Mouse (Mus musculus) megakaryocyte, adult 5-6 weeks (primary cell): ENCODE measurements around the gene Zhx3. TPM values are rescaled to one million over a fixed set of nuclear protein-coding genes. Genes with fewer than 3 reads are reported as not detected.

ENCODE experiments used
- ATAC-seq: 2 replicates; pipeline ENCODE4 v1.8.0; 2016; ENCODE audit warnings: mild to moderate bottlenecking, inconsistent platforms; ENCODE audit not compliant: poor library complexity, severe bottlenecking
- total RNA-seq, 2 experiments: library from RNA; stranded (forward) in 1 of 2; stranded (reverse) in 1 of 2; fragments of 153-499, 151-499 nt in 1 of 2; fragments of 221-1000, 200-1000 nt in 1 of 2; gene quantifications; 2 replicates each; pipeline versions ENCODE4 v1.2.3 to v1.2.4; 2015 to 2017

Gene Zhx3
- total RNA-seq (2015) (2.9 and 6.2 TPM in 2 replicates), total RNA-seq (2017) (2.8 and 3.9 TPM in 2 replicates)

DNA sequence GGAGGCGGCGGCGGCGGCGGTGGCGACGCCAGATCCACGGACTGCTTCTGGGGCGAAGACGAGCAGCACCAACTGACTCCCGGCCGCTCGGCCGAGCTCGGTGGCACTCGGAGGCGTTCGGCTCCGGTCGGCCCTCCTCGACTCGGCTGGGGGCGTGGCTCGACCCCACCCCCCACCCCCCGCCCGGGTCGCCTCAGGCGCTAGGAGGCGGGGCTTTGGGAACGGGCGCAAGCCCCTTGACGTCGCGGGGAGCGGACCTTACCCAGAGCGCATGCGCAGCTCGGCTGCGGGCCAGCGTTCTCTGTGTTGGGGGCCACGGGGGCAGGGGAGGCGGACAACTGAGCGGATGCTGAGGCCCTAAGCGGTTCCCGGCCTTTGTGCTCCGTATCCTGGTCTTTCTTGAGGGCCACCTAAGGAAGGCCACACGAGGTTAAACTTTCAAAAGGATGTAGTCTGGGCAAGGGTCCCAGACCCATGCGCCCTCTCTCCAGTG, at the start of gene Zhx3:
Gene Zhx3 (minus strand): TSS at position 109 of the 493 bp plus-strand sequence.
- ATAC-seq = peak; percentile 91

GRCm38 (mm10) chr2:160921285-160921684, 48.5 kb upstream of the Zhx3 start:
- no peak for ATAC-seq

DNA sequence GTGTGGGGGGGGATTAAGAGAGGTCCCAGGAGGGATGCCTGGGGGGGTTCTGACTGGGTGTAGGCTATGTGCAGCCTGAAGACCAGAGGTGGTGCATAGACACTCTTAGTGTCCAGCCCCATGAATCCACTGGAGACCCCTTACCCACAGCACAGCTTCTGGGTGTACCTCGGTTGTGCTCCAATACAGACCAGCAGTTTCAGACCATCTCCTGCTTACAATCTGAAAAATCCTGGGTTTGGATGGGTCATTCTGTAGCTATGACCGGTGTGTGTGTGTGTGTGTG, 46.1 kb upstream of the Zhx3 start:
- no peak for ATAC-seq

GRCm38 (mm10) chr2:160918154-160918929, 45.5 kb upstream of the Zhx3 start:
- ATAC-seq = no peak

GRCm38 (mm10) chr2:160917313-160917712, 44.5 kb upstream of the Zhx3 start:
- no peak for ATAC-seq

DNA sequence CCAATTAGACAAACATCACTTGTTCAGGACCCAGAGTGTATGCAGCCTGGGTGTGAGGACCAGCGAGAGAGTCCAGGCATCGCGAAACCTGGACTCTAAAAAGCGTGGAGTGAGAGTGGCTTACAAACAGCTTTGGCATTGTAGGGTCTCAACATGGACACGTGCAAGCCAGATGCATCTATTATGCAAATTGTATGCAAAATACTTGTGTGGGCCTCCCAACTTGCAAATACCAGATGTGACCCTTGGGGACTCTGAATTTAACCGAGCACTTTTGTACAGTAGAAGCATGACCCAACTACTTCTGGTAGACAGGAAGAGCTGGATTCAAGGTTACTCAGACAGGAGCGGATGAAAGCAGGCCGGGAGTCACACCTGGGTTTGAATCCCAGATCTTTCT, 43.9 kb upstream of the Zhx3 start:
- no peak for ATAC-seq

DNA sequence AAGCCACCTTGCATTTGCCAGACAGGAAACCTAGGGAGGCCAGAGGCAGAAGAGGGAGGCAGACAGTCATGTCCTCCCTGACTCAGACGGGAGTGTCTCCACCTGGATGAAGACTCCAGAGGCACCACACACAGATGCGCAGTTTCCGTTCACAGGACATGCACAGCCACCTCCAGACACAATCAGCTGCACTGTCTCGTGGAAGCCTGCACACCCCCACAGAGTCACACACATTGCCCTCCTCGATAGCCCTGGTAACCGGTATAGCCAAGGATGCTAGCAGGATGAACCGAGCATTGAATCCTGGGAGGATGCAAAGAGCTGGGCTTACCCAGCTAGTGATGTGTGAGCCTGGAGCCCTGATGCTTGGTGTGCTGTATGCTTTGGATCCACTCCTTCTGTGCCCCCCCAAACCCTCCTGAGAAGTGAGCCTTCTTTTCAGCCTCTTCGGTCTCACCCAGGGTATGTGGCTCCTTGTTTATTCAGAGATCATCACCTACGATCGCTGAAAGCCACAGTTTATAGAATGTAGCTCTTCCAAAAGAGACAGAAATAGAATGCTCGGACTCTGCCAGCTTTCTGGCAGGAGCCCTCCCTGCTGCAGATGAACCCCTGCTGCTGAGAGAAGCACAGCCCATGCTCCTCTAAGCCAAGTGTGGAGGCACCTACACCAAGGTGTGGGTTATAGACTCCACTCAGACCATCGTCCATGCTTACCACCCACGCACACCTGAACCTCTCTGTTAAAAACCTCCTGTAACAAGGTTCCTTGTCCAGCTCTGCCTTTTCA, 43.2 kb upstream of the Zhx3 start:
- ATAC-seq = no peak

DNA sequence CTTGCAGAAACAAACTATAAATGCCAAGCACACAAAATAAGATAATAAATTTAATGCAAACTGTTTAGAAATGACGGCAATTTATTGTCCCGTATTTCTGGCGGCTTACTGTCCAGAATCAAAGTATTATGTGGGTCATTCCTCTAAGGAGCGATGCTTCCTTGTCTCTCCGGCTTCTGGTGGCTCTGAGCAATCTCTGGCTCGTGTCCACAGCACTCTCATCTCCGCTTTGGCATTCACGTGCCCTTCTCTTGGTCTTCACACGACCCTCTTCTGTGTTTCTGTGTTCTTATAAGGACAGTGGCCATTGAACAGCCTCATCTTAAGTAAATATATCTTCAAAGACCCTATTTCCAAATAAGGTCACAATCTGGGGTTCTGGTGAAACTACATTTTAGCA, 41.9 kb upstream of the Zhx3 start:
- ATAC-seq = no peak

- no peak for ATAC-seq
These were observed 39.5 kb upstream of the Zhx3 start, which contains the start of gene Emilin3 for GRCm38 (mm10) chr2:160912231-160912671. Gene Emilin3 (minus strand): TSS chr2:160912328.

- ATAC-seq = no peak
These were observed 38.9 kb upstream of the Zhx3 start for GRCm38 (mm10) chr2:160911558-160912201.

DNA sequence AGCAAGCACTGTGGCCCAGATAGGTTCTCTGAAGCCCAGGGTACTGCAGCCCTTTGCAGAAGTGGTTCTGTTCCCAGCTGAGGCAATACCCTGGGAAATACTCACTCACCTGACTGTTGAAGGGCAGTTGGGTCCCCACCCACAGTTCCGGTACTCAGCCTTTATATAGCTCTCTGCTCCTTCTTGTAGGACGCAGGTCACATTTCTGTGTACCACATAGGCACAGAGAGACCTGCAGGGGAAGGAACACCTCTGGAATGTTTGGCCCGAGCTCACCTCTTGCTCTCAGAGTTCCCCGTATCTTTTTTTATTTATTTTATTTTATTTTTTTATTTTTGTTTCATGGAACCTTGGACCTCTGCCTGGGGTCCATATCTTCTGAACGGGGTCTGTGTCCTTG, 37.8 kb upstream of the Zhx3 start:
- ATAC-seq = no peak

GRCm38 (mm10) chr2:160908607-160909006, 35.8 kb upstream of the Zhx3 start:
- ATAC-seq = no peak

DNA sequence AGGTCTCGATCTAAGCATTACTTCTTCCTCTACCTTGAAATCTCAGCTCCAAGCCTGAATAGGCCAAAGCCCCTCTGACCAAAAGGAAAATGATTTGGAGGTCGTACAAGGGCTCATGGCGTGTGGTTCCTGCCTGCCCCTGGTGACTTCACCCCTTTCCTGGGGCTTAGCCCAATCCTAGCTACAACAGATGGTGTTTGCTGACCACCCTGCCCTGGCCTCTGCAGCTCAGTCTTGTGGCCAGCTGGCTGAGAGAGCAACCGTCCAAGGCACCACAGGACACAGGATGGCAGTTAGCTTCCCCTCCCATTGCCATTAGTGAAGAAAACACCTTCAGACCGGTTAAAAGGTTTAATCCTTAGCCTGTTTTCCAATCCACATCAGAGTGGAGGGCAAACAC, 33.3 kb upstream of the Zhx3 start:
- ATAC-seq = no peak

DNA sequence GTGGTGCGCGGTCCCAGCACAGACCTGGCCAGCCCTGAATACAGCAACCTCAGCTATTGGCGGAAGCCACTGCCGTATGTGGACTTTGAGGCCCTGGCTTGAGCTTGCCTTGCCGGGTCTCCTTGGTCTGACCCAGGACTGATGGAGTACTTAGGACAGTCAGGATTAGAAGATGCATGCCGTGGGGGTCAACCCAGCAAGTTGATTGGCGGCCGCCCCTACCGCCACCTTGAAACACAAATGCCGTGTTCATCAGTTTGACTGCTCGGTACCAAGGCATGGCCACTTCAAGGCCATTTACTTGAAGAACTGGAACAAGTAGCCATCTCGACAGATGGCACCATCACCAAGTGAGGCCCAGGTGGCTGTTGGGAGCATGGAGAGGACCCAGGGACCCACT, 32.5 kb upstream of the Zhx3 start:
- no peak for ATAC-seq

- no peak for ATAC-seq
These were observed 29.0 kb upstream of the Zhx3 start for GRCm38 (mm10) chr2:160901656-160902412.

DNA sequence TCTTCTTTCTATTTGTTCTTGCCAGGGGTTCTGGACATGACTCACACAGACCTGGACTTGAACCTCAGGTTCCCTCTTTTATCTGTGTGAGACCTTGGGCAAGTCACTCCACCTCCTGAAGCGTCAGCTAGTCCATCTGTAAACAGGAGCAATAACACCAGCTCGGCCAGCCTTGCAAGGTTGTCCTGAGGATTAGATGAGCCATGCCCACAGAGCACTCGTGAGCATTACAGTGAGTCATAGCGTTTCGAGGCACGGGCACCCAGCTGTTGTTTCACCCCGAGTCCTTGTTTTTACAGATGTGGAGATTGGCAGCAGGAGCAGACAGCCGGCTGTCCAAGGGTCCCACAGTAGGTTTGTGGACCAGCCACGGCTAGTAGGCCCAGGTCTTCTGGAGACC, 18.9 kb upstream of the Zhx3 start:
- no peak for ATAC-seq

GRCm38 (mm10) chr2:160891045-160891444, 18.2 kb upstream of the Zhx3 start:
- no peak for ATAC-seq

GRCm38 (mm10) chr2:160887859-160888258, 15.1 kb upstream of the Zhx3 start:
- ATAC-seq = peak; percentile 30

DNA sequence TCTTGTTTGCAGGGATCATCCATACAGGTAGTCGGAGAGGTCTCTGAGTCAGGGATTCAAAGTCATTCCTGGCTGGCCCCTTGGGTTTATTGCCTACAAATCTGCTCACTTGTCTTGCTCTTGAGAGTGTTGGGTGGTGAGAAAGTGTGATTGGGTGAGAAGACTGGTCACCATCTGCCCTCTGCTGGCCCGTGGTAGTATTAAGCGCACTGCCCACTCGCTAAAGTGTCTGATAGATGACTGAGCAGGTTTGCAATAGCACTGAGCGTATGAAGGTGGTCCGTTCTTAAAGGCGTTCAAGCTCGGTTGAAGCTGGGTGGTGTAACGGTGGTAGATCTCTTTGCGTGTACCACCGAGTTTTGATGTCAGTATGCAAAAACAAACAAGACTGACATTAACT, 14.5 kb upstream of the Zhx3 start:
- peak; percentile 92 for ATAC-seq

DNA sequence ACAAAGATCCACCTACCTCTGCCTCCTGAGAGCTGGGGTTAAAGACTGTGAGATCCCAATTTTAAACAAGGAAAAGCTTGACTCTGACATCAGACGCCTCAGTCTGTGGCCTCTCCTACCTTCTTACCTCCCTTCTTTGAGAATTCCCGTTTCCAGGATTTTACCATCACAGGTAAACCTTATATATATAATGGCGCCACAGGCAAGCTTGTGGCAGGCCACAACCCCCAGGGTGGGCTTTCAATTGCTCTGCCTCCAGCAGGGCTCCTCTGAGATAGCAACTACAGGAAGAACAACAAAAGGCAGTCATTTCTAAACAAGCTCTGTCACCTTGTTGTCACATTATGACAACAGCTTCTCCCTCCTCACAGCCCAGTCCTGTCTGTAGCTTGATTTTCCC, 13.4 kb upstream of the Zhx3 start:
- ATAC-seq = no peak

GRCm38 (mm10) chr2:160884830-160885229, 12.0 kb upstream of the Zhx3 start:
- peak; percentile 47 for ATAC-seq
